Mouse (Mus musculus): ENCODE measurements at regions not wholly inside any gene's neighbourhood (a gene's known extent, or its start where the extent isn't known, plus 50 kb on each side); places are given as distances from the start of the nearest gene placed in this dataset.
"Not testable (repeated sequence)": the region's sequence is repeated elsewhere in the genome, so short reads cannot be mapped to it uniquely, and the experiment has no call there.

GRCm38 (mm10) chr6:31917411-31918131 lies 132.5 kb upstream of the 1700012A03Rik start:
- ATAC-seq (replicated peaks; ENCODE audit: insufficient number of reproducible peaks, low FRiP score, low TSS enrichment, poor library complexity, severe bottlenecking) = no peak

- no peak for ATAC-seq (replicated peaks; ENCODE audit: insufficient number of reproducible peaks, low FRiP score, low TSS enrichment, poor library complexity, severe bottlenecking)
Measured at GRCm38 (mm10) chr6:31901791-31902190, 148.3 kb upstream of the 1700012A03Rik start.

GRCm38 (mm10) chr6:31899055-31899454 lies 151.0 kb upstream of the 1700012A03Rik start:
- ATAC-seq (replicated peaks; ENCODE audit: insufficient number of reproducible peaks, low FRiP score, low TSS enrichment, poor library complexity, severe bottlenecking) = no peak

- no peak for ATAC-seq (replicated peaks; ENCODE audit: insufficient number of reproducible peaks, low FRiP score, low TSS enrichment, poor library complexity, severe bottlenecking)
Measured at GRCm38 (mm10) chr6:31898609-31899008, 151.4 kb upstream of the 1700012A03Rik start.

GRCm38 (mm10) chr6:31897001-31897400 lies 153.0 kb upstream of the 1700012A03Rik start:
- no peak for ATAC-seq (replicated peaks; ENCODE audit: insufficient number of reproducible peaks, low FRiP score, low TSS enrichment, poor library complexity, severe bottlenecking)

DNA sequence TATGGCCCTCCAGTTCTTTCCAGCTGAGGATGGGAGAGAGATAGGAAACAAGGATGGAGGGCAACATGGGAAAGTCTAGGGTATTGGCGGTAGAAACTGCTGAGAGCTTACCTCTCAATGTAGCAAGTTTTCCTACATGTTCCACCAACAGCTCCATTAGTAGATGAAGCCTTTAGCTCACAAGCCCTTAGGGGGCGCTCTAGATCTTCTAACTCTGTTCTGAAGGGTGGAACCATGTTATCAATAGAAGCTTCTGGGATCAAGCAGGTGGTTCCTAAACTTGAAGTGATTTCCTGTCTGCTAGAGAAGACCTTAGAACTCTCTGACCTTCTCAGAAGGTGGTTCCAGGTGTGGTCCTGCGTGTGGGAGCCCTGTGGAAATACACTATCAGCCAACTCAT lies 154.2 kb upstream of the 1700012A03Rik start:
- ATAC-seq (replicated peaks; ENCODE audit: insufficient number of reproducible peaks, low FRiP score, low TSS enrichment, poor library complexity, severe bottlenecking) = no peak

DNA sequence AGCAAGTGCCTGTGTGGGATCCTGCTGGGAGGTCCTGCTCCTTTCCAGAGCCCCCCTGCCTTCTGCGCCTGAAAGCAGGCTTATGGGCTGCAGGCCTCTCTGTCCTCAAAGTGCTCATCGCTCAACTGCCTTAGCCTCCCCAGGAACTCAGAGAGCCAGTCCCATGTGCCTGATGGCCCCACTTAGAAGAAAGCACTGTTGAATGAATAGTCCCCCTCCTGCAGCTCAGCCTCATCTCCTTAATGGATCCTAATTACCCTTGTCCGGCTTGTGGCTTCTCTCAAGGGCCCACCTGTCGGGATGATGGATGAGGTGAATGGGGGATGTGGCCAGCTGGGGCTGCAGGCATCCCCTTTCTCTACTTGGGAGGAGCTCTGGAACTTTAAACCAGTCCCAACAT lies 163.1 kb upstream of the 1700012A03Rik start:
- ATAC-seq (replicated peaks; ENCODE audit: insufficient number of reproducible peaks, low FRiP score, low TSS enrichment, poor library complexity, severe bottlenecking) = no peak

- ATAC-seq (replicated peaks; ENCODE audit: insufficient number of reproducible peaks, low FRiP score, low TSS enrichment, poor library complexity, severe bottlenecking) = not testable (repeated sequence)
Measured at GRCm38 (mm10) chr6:31885196-31885595, 164.8 kb upstream of the 1700012A03Rik start.

DNA sequence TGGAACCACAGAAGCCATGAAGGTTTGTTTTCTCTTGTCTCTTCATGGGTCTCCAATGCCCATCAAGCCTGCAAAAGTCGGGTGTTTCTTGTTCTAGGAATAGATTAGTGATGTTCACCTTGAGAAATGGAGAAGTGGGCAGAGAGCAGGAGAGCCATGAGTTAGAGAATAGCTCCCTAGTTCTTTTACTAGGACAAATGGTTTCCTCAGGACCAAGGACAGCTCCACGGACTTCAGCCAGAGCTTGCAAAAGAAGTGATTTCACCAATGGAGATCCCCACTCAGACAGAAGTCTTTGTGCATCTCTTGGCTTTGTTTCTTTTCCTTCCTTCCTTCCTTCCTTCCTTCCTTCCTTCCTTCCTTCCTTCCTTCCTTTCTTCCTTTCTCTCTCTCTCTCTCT lies 166.3 kb upstream of the 1700012A03Rik start:
- ATAC-seq (replicated peaks; ENCODE audit: insufficient number of reproducible peaks, low FRiP score, low TSS enrichment, poor library complexity, severe bottlenecking) = no peak

DNA sequence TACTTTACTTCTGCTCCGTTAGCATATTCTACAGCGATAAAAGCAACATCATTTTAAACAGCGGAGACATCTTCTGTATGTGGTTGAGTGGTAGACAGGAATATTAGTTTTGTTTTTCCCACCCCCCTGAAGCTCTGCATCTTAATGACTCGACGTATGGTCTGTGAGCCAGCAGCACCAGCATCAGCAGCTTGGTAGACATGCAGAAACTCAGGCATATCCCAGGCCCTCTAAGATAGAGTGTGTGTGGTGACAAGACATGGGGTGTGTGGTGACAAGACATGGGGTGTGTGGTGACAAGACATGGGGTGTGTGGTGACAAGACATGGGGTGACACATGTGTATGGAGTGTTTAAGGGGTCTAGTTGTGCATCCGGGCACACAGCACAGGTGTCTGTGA lies 175.4 kb upstream of the 1700012A03Rik start:
- no peak for ATAC-seq (replicated peaks; ENCODE audit: insufficient number of reproducible peaks, low FRiP score, low TSS enrichment, poor library complexity, severe bottlenecking)

DNA sequence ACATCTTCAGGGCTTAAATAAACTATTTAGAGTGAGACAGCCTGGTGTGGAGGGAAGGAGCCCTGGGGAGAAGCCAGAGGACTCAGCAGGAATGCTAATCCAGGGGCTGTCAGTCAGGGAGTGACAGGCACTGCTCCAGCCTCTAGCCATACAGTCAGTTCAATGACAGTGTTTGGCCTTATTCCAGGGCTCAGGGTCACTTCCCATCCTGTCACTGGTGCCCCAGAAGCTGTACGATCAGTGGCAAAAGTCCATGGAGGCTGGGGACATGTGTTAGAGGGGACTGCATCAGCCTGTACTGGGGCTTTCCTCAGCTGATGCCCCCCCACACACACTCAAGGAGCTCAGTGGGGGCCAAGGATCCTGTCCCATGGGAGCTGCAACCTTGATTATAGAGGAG lies 176.1 kb upstream of the 1700012A03Rik start:
- ATAC-seq (replicated peaks; ENCODE audit: insufficient number of reproducible peaks, low FRiP score, low TSS enrichment, poor library complexity, severe bottlenecking) = no peak

DNA sequence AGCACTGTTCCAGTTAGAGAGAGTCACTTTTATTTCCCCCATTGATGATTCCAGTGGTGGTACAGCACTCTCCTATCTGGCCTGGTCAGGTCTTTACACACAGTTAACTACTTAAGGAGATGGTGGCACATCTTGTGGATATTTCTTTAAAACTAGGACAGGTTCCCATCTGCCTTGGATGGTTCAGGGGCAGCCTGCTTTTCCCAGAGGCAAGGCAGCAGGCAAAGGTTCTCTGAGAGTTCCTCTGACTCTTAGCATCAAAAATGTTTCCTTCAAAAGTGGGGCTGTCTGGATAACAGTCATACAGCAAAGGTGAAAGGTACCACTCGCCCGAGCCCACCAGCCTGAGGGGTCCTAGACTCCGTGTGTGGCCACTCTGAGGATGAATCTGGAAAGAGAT lies 178.3 kb upstream of the 1700012A03Rik start:
- no peak for ATAC-seq (replicated peaks; ENCODE audit: insufficient number of reproducible peaks, low FRiP score, low TSS enrichment, poor library complexity, severe bottlenecking)

GRCm38 (mm10) chr6:31861996-31862395 lies 188.1 kb upstream of the 1700012A03Rik start:
- no peak for ATAC-seq (replicated peaks; ENCODE audit: insufficient number of reproducible peaks, low FRiP score, low TSS enrichment, poor library complexity, severe bottlenecking)

DNA sequence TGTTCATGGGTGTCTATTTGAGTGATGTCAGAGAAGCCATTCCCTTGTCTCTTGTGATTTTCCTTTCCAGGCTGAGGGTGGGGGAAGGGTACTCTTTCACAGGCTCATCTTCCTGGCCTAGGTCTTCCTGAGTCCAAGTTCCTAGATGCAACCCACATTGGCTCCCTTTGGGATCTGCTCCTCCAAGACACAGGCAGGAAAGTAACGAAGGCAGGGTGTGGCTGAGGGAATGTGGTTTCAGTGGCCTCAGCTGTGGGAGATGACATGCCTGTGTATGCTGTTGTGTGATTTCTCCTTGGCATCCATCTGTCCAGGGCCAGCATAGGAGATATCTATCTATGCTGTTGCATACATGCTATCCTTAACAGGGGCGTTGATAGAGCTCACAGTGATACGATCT lies 190.4 kb upstream of the 1700012A03Rik start:
- ATAC-seq (replicated peaks; ENCODE audit: insufficient number of reproducible peaks, low FRiP score, low TSS enrichment, poor library complexity, severe bottlenecking) = no peak

DNA sequence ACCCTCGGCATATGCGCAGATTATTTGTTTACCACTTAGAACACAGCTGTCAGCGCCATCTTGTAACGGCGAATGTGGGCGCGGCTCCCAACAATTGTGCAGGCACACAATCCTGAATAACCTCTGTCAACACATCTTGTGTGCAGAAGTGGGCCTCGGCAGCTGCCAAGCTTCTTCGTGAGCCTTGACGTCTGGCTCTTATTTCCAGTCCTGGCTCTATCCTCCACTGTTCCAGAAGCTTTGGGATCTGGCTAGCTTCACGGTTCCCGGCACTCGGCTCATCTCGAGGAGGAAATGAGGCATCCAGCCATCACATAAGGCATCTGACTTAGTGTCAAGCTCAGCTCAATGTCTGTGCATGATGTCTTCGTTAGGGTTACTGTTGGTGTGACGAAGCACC lies 195.8 kb upstream of the 1700012A03Rik start:
- no peak for ATAC-seq (replicated peaks; ENCODE audit: insufficient number of reproducible peaks, low FRiP score, low TSS enrichment, poor library complexity, severe bottlenecking)

GRCm38 (mm10) chr6:31846319-31846718 lies 203.7 kb upstream of the 1700012A03Rik start:
- no peak for ATAC-seq (replicated peaks; ENCODE audit: insufficient number of reproducible peaks, low FRiP score, low TSS enrichment, poor library complexity, severe bottlenecking)

DNA sequence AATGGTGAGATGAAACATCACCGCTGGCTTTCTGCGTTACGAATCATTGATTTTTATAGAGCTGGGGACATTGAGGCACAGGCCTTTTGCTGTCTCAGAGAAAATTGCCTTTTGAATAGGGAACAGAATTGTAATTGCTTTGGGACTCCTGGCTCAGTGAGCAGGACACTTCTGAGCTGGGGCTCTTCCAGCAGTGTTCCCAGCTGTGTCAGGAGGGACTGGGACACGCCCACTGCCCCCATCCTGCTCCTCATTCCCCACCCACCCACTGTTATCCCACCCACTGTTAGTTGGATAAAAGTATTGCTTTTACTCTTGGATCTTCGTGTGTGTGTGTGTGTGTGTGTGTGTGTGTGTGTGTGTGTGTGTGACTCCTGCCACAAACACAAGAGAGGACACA lies 204.4 kb upstream of the 1700012A03Rik start:
- ATAC-seq (replicated peaks; ENCODE audit: insufficient number of reproducible peaks, low FRiP score, low TSS enrichment, poor library complexity, severe bottlenecking) = no peak

DNA sequence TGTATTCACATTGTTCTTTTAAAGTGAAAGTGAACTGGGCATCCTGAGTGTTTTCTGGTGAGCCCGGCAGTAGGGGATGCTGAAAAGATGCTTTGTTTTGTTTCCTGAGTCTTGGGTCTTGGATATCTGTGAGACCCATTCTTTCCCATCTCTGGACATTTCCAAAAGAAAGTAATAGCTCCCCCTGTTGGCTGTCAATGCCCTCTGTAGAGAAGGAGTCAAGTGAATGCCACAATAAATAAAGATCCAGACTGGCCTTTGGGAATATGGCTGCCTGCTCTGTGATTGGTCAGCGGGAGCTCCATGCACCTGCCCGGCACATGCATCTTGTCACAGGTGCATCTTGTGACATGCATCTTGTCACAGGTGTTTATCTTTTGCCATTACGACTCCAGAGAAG lies 209.4 kb upstream of the 1700012A03Rik start:
- no peak for ATAC-seq (replicated peaks; ENCODE audit: insufficient number of reproducible peaks, low FRiP score, low TSS enrichment, poor library complexity, severe bottlenecking)

DNA sequence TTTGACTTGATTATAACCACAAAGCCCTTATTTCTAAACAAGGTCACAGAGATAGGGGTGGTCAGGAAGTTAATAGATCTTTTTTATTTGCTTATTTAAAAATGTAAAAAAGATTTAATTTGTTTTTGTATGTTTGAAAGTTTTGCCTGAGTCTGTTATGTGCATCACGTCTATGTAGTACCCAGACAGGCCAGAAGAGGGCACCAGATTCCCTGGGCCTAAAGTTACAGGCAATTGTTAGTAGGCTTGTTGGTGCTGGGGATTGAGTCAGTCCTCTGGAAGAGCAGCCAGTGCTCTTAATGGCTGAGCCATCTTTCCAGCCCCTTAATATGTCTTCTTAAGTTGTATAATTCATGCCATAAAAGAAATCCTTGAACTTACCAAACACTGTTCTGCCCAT lies 211.5 kb upstream of the 1700012A03Rik start:
- no peak for ATAC-seq (replicated peaks; ENCODE audit: insufficient number of reproducible peaks, low FRiP score, low TSS enrichment, poor library complexity, severe bottlenecking)

- no peak for ATAC-seq (replicated peaks; ENCODE audit: insufficient number of reproducible peaks, low FRiP score, low TSS enrichment, poor library complexity, severe bottlenecking)
Measured at GRCm38 (mm10) chr6:31835795-31836194, 214.3 kb upstream of the 1700012A03Rik start.

DNA sequence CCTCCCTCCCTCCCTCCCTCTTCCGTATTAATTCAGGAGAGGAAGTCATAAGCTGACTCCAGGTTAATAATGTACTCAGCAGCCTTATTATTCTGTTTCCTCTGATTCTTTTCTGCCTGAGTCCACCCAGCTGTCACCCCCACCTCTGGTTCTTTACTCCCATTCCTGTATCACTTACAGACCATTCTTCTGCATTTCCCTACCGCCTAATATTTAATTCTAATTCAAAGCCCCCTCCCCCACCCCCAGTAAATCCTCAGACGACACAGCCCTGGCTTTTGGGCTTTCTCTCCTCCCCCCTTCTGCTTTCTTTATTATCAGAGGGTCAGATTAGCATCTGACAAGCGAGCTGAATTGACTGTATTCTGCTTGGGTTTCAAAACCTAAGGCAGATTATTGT lies 215.5 kb upstream of the 1700012A03Rik start:
- no peak for ATAC-seq (replicated peaks; ENCODE audit: insufficient number of reproducible peaks, low FRiP score, low TSS enrichment, poor library complexity, severe bottlenecking)
